Mouse (Mus musculus) layer of hippocampus, postnatal 10 days (tissue): ENCODE measurements around the gene Vash2. TPM values are rescaled to one million over a fixed set of nuclear protein-coding genes. Genes with fewer than 3 reads are reported as not detected.
A peak's percentile ranks its signal among the peaks of the same experiment; 100 is the strongest.
"Not testable (repeated sequence)": the region's sequence is repeated elsewhere in the genome, so short reads cannot be mapped to it uniquely, and the experiment has no call there.

Source experiments
- DNase-seq, 2 experiments: peaks; one replicate each; pipeline ENCODE4 v3.0.0; 2021; ENCODE audit warnings: low spot score in 2 of 2
- total RNA-seq, 2 experiments: library from RNA; stranded (reverse); gene quantifications; 2 replicates each; pipeline ENCODE4 v1.2.3; 2021

Vash2 gene
- total RNA-seq, 2 experiments from 2014 or later: 14.9 to 15.2 TPM

- no peak for DNase-seq
Measured at GRCm38 (mm10) chr1:190927751-190928369, 51.2 kb downstream of the Vash2 start.

- DNase-seq: no peak
Measured at GRCm38 (mm10) chr1:190927311-190927710, 51.8 kb downstream of the Vash2 start.

- not testable (repeated sequence) for DNase-seq
Measured at GRCm38 (mm10) chr1:190924812-190925211, 54.3 kb downstream of the Vash2 start, which contains the start of gene Angel2. TSS of gene Angel2 (plus strand) at chr1:190925112.

- DNase-seq: no peak
Measured at GRCm38 (mm10) chr1:190919725-190920469, 59.2 kb downstream of the Vash2 start.

GRCm38 (mm10) chr1:190918938-190919337 lies 60.2 kb downstream of the Vash2 start:
- no peak for DNase-seq

GRCm38 (mm10) chr1:190912623-190913022 lies 66.5 kb downstream of the Vash2 start:
- no peak for DNase-seq

GRCm38 (mm10) chr1:190911415-190912123 lies 67.5 kb downstream of the Vash2 start, which contains the start of gene Rps6kc1:
TSS of gene Rps6kc1 (minus strand) at chr1:190911770.
- peak; percentile 87 to 88 for DNase-seq

GRCm38 (mm10) chr1:190910836-190911235 lies 68.3 kb downstream of the Vash2 start:
- no peak for DNase-seq

- DNase-seq: no peak
Measured at GRCm38 (mm10) chr1:190904714-190905113, 74.4 kb downstream of the Vash2 start.

- DNase-seq: no peak
Measured at GRCm38 (mm10) chr1:190904136-190904535, 75.0 kb downstream of the Vash2 start.

GRCm38 (mm10) chr1:190901082-190901481 lies 78.0 kb downstream of the Vash2 start:
- DNase-seq: no peak

- no peak for DNase-seq
Measured at GRCm38 (mm10) chr1:190898899-190899575, 80.1 kb downstream of the Vash2 start.

GRCm38 (mm10) chr1:190898186-190898585 lies 80.9 kb downstream of the Vash2 start:
- DNase-seq: no peak

Other genes with a start within 250 kb of the Vash2 start
- 10 to 100 TPM; 59.9 to 66.0 TPM for gene Rps6kc1, start 67.5 kb downstream of the Vash2 start, total RNA-seq
- 10 to 100 TPM; 47.9 to 50.6 TPM for gene Angel2, start 54.2 kb downstream of the Vash2 start, total RNA-seq
- 10 to 100 TPM; 20.1 to 26.2 TPM for gene Flvcr1, start 46.9 kb upstream of the Vash2 start, total RNA-seq
- gene Spata45, start 57.3 kb upstream of the Vash2 start, total RNA-seq: not detected
- 10 to 100 TPM; 27.5 to 35.0 TPM for gene Tatdn3, start 83.6 kb upstream of the Vash2 start, total RNA-seq
- 1 to 10 TPM; 1.6 to 2.2 TPM for gene Nsl1, start 83.7 kb upstream of the Vash2 start, total RNA-seq
- gene Batf3, start 118.6 kb upstream of the Vash2 start, total RNA-seq: 1 to 10 TPM in 1 of 2 experiments, under 1 TPM in 1; 0.74 to 1.4 TPM
- not detected for gene Fam71a, start 185.5 kb upstream of the Vash2 start, total RNA-seq
- under 1 TPM; 0.27 to 0.73 TPM for gene Atf3, start 238.7 kb upstream of the Vash2 start, total RNA-seq